26 mouse cellular contexts compared by ENCODE assay signal in genomic region chr5:114415606-114416005, GRCm38 (mm10).
"Had no signal": no experiment of that assay in that cellular context is flagged by ENCODE, and none has a peak within 500 bp of the region (broad histone marks: within the 10 kb centered on the region; RNA-seq: fewer than 3 reads in every experiment).

No protein-coding gene starts in this region.

- H3K27me3 ChIP-seq: heart, embryonic 13.5 days; heart, embryonic 15.5 days; hindbrain, embryonic 13.5 days; hindbrain, embryonic 15.5 days; kidney, embryonic 15.5 days; limb, embryonic 13.5 days; limb, embryonic 15.5 days; liver, embryonic 12.5 days had no signal

- H3K4me1 ChIP-seq: hindbrain, embryonic 13.5 days; hindbrain, embryonic 15.5 days; limb, embryonic 13.5 days; limb, embryonic 15.5 days had no signal

- H3K27ac ChIP-seq: gastrocnemius, adult 2 months; heart, adult 2 months; heart, embryonic 13.5 days; heart, embryonic 15.5 days; hindbrain, embryonic 13.5 days; hindbrain, embryonic 15.5 days; hindbrain, postnatal 0 days; kidney, embryonic 15.5 days; kidney, postnatal 0 days; limb, embryonic 13.5 days; limb, embryonic 15.5 days; liver, embryonic 12.5 days; liver, embryonic 14.5 days had no signal

- H3K4me3 ChIP-seq: gastrocnemius, adult 2 months; heart, adult 2 months; heart, embryonic 13.5 days; heart, embryonic 15.5 days; hindbrain, embryonic 13.5 days; hindbrain, embryonic 15.5 days; kidney, embryonic 15.5 days; limb, embryonic 13.5 days; limb, embryonic 15.5 days; liver, embryonic 12.5 days had no signal

- DNase-seq: gastrocnemius, adult 2 months; gastrocnemius, postnatal 10 days; gastrocnemius, postnatal 25 days; heart, adult 11 months; heart, adult 2 months; heart, postnatal 14 days; heart, postnatal 36 days; kidney, adult 11 months; kidney, adult 2 months; kidney, adult 9 months; kidney, postnatal 14 days; kidney, postnatal 36 days; left cerebral cortex, postnatal 4 days had no signal

- ATAC-seq: hindbrain, postnatal 0 days; intestine, embryonic 16.5 days; liver, embryonic 12.5 days had no signal

- H3K9me3 ChIP-seq: heart, embryonic 13.5 days; heart, embryonic 15.5 days; hindbrain, embryonic 13.5 days; hindbrain, embryonic 15.5 days; kidney, embryonic 15.5 days; limb, embryonic 13.5 days; limb, embryonic 15.5 days; liver, embryonic 12.5 days had no signal

- H3K9ac ChIP-seq: heart, embryonic 15.5 days; hindbrain, embryonic 13.5 days; hindbrain, embryonic 15.5 days; kidney, embryonic 15.5 days; limb, embryonic 13.5 days; limb, embryonic 15.5 days; liver, embryonic 12.5 days; liver, embryonic 14.5 days had no signal

- H3K4me2 ChIP-seq: heart, embryonic 11.5 days; heart, embryonic 13.5 days; heart, embryonic 15.5 days; hindbrain, embryonic 13.5 days; hindbrain, embryonic 15.5 days; kidney, embryonic 15.5 days; limb, embryonic 13.5 days; limb, embryonic 15.5 days; liver, embryonic 12.5 days had no signal
